ENCODE assay signal across 9 mouse cellular contexts in genomic region chr9:13323612-13324011, GRCm38 (mm10). TPM values are rescaled to one million over a fixed set of nuclear protein-coding genes. Genes with fewer than 3 reads are reported as not detected.
DNase-seq lines count a peak whose midpoint lies in the region; ATAC-seq and TF ChIP-seq lines count a peak whose summit lies in the region.
"Had no signal": no experiment of that assay in that cellular context is flagged by ENCODE, and none has a peak within 500 bp of the region (broad histone marks: within the 10 kb centered on the region; RNA-seq: fewer than 3 reads in every experiment).

No protein-coding gene starts in this region.

- H3K36me3 ChIP-seq in midbrain, embryonic 11.5 days (ENCODE audit: control insufficient read depth, insufficient read depth, low read length), result no peaks in the 10 kb centered on the region
- H3K36me3 ChIP-seq in midbrain, postnatal 0 days (ENCODE audit: insufficient read depth, low read length), result no peaks in the 10 kb centered on the region
- no peaks in the 10 kb centered on the region for H3K36me3 ChIP-seq in embryonic facial prominence, embryonic 15.5 days
- no peaks in the 10 kb centered on the region for H3K36me3 ChIP-seq in lung, embryonic 15.5 days

- H3K9ac ChIP-seq in midbrain, embryonic 11.5 days (ENCODE audit: low read length), result no peak overlapping the region
- no peak overlapping the region for H3K9ac ChIP-seq in midbrain, postnatal 0 days (replicated peaks; ENCODE audit: low read length, poor library complexity, severe bottlenecking)
- H3K9ac ChIP-seq in embryonic facial prominence, embryonic 15.5 days, result no peak overlapping the region
- H3K9ac ChIP-seq in lung, embryonic 15.5 days, result no peak overlapping the region

- H3K27ac ChIP-seq in midbrain, embryonic 11.5 days (ENCODE audit: low read depth, low read length), result peak overlapping the region; percentile 7; the same call in 1 of the 2 replicates
- no peak overlapping the region for H3K27ac ChIP-seq in midbrain, postnatal 0 days (ENCODE audit: low read depth, low read length)
- H3K27ac ChIP-seq in embryonic facial prominence, embryonic 15.5 days (replicated peaks), result peak overlapping the region; percentile 80
- peak overlapping the region; percentile 82 for H3K27ac ChIP-seq in lung, embryonic 15.5 days
- H3K27ac ChIP-seq: macrophage had no signal

- ATAC-seq in midbrain, embryonic 11.5 days (ENCODE audit: low FRiP score), result 0 out of 2 replicates have a peak, but pooled peaks have one; percentile 59
- ATAC-seq in midbrain, postnatal 0 days (ENCODE audit: low FRiP score), result no peak
- ATAC-seq in embryonic facial prominence, embryonic 15.5 days (ENCODE audit: insufficient number of reproducible peaks, low FRiP score, low TSS enrichment, low read depth), result peak; percentile 70; the same call in 1 of the 2 replicates
- ATAC-seq in lung, embryonic 15.5 days (ENCODE audit: borderline replicate concordance, extremely low read depth, low FRiP score, low TSS enrichment), result peak; percentile 76

- H3K4me1 ChIP-seq in midbrain, embryonic 11.5 days (ENCODE audit: control insufficient read depth, insufficient read depth, low read length), result peaks cover 9% of the 10 kb centered on the region
- no peaks in the 10 kb centered on the region for H3K4me1 ChIP-seq in midbrain, postnatal 0 days (ENCODE audit: insufficient read depth, low read length)
- peaks cover 14% of the 10 kb centered on the region for H3K4me1 ChIP-seq in embryonic facial prominence, embryonic 15.5 days
- peaks cover 30% of the 10 kb centered on the region for H3K4me1 ChIP-seq in lung, embryonic 15.5 days

- 22% methylated on average over 1 of the region's 1 CpGs for WGBS in midbrain, embryonic 11.5 days
- 31% methylated on average over 1 of the region's 1 CpGs for WGBS in midbrain, postnatal 0 days
- WGBS in embryonic facial prominence, embryonic 15.5 days, result 16% methylated on average over 1 of the region's 1 CpGs
- WGBS in lung, embryonic 15.5 days, result 13% methylated on average over 1 of the region's 1 CpGs

- no peaks in the 10 kb centered on the region for H3K27me3 ChIP-seq in midbrain, embryonic 11.5 days (ENCODE audit: control insufficient read depth, insufficient read depth, low read length)
- H3K27me3 ChIP-seq in midbrain, postnatal 0 days (ENCODE audit: insufficient read depth, low read length), result no peaks in the 10 kb centered on the region
- no peaks in the 10 kb centered on the region for H3K27me3 ChIP-seq in embryonic facial prominence, embryonic 15.5 days
- H3K27me3 ChIP-seq in lung, embryonic 15.5 days, result no peaks in the 10 kb centered on the region

- no peaks in the 10 kb centered on the region for H3K9me3 ChIP-seq in midbrain, embryonic 11.5 days (ENCODE audit: control insufficient read depth, low read length)
- H3K9me3 ChIP-seq in midbrain, postnatal 0 days (ENCODE audit: low read length), result no peaks in the 10 kb centered on the region
- no peaks in the 10 kb centered on the region for H3K9me3 ChIP-seq in embryonic facial prominence, embryonic 15.5 days (replicated peaks)
- H3K9me3 ChIP-seq in lung, embryonic 15.5 days, result no peaks in the 10 kb centered on the region

- no peak overlapping the region for H3K4me3 ChIP-seq in midbrain, embryonic 11.5 days (ENCODE audit: low read depth, low read length)
- H3K4me3 ChIP-seq in midbrain, postnatal 0 days (ENCODE audit: low read depth, low read length), result no peak overlapping the region
- H3K4me3 ChIP-seq in embryonic facial prominence, embryonic 15.5 days (replicated peaks), result no peak overlapping the region
- H3K4me3 ChIP-seq in lung, embryonic 15.5 days, result no peak overlapping the region

- no peak overlapping the region for H3K4me2 ChIP-seq in midbrain, embryonic 11.5 days
- H3K4me2 ChIP-seq in midbrain, postnatal 0 days (ENCODE audit: low read depth, low read length, poor library complexity, severe bottlenecking), result no peak overlapping the region
- H3K4me2 ChIP-seq in embryonic facial prominence, embryonic 15.5 days (replicated peaks), result no peak overlapping the region
- no peak overlapping the region for H3K4me2 ChIP-seq in lung, embryonic 15.5 days

- no peak for TF ChIP-seq CTCF in midbrain, postnatal 0 days (IDR thresholded peaks at IDR 0.05)

- peak; percentile 82 for DNase-seq in midbrain, embryonic 11.5 days (ENCODE audit: low spot score, missing footprints)
- DNase-seq in midbrain, postnatal 0 days (ENCODE audit: low spot score), result no peak
- DNase-seq in thymus, postnatal 14 days, result peak; percentile 48
- no peak for DNase-seq in layer of hippocampus, postnatal 36 days
- no peak for DNase-seq in frontal cortex, postnatal 25 days (ENCODE audit: low spot score in 2 of 2)
- DNase-seq in urinary bladder, postnatal 10 days (ENCODE audit: low spot score), result no peak

RNA-seq across cellular contexts. Expression of gene Maml2, which starts 25.9 kb away (rescaled TPM):
- 10.3 and 10.7 TPM in 2 replicates for polyA plus RNA-seq in midbrain, embryonic 11.5 days (2014; fragmentation: Nextera tagmentation; extraction: Ambion mirVana)
- 9.2 and 11.0 TPM in 2 replicates for total RNA-seq in midbrain, postnatal 0 days (2014; rRNA removed)
- 9.1 TPM in 2 replicates for polyA plus RNA-seq in midbrain, postnatal 0 days (2015; fragmentation: Nextera tagmentation; extraction: Ambion mirVana)
- 11.7 and 12.5 TPM in 2 replicates for polyA plus RNA-seq in embryonic facial prominence, embryonic 15.5 days (2015; fragmentation: Nextera tagmentation; extraction: Ambion mirVana)
- polyA plus RNA-seq in lung, embryonic 15.5 days (2015; fragmentation: Nextera tagmentation; extraction: Ambion mirVana), result 13.3 and 14.5 TPM in 2 replicates
- total RNA-seq in layer of hippocampus, postnatal 36 days (2021), result 10 to 100 TPM; 21.2 to 28.9 TPM

Comparison
In these comparisons a context has a peak if more than half of its experiments do, and no peak if none do; other contexts are left out.
1. DNase-seq: peak in midbrain, embryonic 11.5 days (single experiment) and thymus, postnatal 14 days (single experiment); none in midbrain, postnatal 0 days (single experiment), layer of hippocampus, postnatal 36 days (0 of 2), frontal cortex, postnatal 25 days (0 of 2) and urinary bladder, postnatal 10 days (single experiment).